Mouse (Mus musculus): Measurements from ENCODE around the gene Col6a6.
"Not testable (repeated sequence)": the region's sequence is repeated elsewhere in the genome, so short reads cannot be mapped to it uniquely, and the experiment has no call there.

The Col6a6 gene

DNA sequence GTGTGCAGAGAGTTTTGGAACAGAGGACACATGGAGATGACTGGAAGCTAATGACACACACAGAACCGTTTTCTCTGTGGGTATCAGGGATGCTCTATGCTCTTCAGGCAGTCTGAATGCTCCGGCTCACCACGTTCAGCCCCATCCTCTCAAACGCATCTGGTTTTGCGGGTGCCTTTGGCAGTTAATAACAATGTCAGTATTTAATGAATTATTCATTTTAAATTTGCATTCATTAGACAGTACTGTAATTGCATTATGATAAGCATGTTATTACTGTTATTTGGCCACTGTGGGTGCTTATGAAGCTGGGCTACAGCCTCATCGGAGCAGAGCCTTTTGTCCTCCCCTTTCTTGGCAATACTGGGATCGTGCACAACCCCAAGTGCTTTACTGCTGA, 146.6 kb downstream of the Col6a6 start:
- no peak for DNase-seq (ENCODE audit: inconsistent age in 2 of 2, low spot score in 1 of 2)

- DNase-seq (ENCODE audit: inconsistent age in 2 of 2, low spot score in 1 of 2), result no peak
Measured at GRCm38 (mm10) chr9:105675941-105676340, 152.0 kb downstream of the Col6a6 start.

GRCm38 (mm10) chr9:105672032-105672431, 155.9 kb downstream of the Col6a6 start:
- peak in 1 of 2 experiments; percentile 59 for DNase-seq (ENCODE audit: inconsistent age in 2 of 2, low spot score in 1 of 2)

DNA sequence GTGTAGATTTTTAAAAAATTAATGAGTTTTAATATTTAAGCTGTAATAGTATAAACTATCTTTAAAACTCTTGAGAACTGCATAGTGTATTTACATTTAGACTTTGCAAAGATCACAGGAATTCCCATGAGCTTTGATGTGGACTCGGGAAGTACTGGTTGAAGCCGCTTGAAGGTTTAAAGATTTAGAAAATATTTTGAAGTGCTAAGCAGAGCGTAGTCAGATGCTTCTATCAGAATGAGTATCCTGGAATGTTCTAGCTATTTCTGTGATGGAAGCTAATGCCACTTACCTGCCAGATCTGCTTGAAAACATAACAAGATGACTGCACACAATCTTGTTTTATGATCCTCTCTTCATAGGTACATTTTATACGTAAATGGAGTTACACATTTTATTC, 157.0 kb downstream of the Col6a6 start:
- DNase-seq (ENCODE audit: inconsistent age in 2 of 2, low spot score in 1 of 2), result no peak

DNA sequence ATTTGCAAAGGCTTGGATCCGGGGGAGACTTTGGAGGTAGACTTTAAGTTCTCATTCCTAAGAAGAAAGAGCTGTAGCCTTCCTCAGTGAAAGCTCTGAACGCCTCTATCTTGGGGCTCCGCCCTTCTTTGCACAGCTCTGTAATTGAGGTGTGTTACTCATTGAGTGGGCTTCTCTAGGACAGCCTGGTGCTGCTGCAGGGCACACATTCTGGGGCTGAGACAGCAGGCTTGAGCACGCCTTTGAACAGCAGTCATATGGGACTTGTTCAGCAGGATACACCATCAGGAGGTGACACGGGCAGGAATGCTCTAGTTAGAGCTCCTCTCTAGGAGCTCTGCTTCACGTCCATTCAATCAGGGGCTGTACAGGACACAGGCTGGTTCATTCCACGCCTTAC, 162.7 kb downstream of the Col6a6 start:
- DNase-seq (ENCODE audit: inconsistent age in 2 of 2, low spot score in 1 of 2), result no peak

DNA sequence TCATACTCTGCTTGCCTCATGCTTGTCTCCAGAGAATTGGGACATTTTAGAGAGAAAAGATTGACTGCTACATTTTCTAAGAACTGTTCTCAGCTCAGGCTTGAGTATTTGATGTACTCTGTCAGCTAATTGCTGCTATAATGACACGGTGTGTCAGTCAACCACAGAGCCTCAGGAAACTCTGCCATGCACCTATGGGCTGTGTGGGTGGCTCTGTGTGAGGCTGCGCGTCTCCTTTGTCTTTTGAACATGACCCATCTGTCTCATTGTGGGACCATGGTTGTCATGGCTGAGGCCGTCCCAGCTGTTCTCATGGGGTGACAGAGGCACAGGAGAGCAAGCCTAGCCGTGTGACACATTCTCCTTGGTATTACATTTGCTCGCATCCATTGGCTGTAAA, 168.1 kb downstream of the Col6a6 start:
- DNase-seq (ENCODE audit: inconsistent age in 2 of 2, low spot score in 1 of 2), result no peak

DNA sequence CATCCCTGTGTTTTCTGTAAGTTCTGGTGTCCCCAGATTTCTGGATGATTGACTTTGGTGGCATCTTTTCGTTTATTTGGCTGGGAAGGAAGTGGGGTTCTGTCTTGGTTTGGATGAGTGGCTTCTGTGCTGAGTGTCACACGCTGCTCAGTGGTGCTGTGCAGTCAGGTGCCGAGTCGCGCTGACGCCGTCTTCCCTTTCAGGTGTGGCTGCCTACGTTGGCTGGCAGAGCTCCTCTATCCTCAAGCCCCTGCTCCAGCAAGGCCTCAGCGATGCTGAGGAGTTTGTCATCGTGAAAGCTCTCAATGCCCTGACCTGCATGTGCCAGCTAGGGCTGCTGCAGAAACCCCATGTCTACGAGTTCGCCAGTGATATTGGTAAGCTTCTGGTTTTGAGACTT, 169.7 kb downstream of the Col6a6 start:
- no peak for DNase-seq (ENCODE audit: inconsistent age in 2 of 2, low spot score in 1 of 2)

DNA sequence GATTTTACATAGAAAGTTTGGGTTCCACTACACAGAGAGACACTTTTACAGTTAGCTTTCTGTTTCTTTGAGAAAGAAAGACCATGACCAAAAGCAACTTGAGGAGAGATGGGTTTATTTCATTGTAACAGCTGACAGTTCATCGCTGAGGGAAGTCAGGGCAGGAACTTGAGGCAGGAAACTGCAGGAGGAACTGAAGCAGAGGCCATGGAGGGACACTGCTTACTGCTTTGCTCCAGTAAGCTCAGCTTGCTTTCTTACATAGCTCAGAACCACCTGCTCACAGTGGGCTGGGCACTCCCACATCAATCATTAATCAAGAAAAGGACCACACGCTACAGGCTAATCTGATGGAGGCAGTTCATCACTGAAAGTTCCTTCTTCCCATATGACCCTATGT, 171.8 kb downstream of the Col6a6 start:
- DNase-seq (ENCODE audit: inconsistent age in 2 of 2, low spot score in 1 of 2), result no peak

DNA sequence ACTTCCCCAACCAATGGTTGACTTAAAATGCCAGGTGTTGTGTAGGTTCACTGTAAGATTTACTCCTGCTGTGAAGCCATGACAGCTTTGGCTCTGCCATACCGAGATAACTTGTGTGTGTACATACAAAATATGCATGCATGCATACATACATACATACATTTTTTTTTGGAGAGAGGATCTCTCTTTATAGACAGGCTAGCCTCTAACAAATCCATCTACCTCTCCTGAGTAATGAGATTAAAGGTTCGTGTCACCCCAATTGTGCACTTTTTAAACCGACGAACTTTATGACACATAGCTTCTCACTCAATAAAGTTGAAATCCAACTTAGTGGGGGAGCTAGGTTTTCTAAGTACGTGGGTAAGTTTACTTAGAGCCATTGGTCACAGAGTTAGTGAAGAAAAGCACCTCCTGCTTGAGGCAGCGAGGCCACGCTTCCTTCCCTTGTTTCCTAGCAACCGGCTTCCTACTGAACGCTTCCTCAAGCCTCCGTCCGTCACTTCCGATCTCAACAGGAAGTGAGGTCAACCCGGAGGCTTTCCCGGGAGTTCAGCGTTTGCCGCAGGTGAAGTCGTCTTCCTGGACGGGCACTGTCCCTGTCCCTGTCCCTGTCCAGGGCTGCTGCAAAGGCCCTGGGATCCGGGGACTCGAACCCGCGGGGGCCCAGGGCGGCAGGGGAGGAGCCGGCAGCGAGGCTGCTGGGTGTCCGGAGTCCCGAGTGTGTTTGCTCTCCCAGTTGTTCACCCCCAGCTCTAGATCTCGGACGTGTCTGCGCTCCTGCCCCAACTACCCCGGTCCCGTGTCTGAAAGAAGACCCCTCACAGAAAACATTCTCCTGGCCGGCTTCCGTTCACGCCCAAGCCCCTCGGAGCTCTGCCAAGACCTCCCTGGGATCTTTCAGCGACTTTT, 185.2 kb downstream of the Col6a6 start, which contains the start of gene Pik3r4:
Pik3r4 (plus strand) TSS at position 519 of the 912 bp plus-strand sequence.
- peak; percentile 88 to 96 for DNase-seq (ENCODE audit: inconsistent age in 2 of 2, low spot score in 1 of 2)

DNA sequence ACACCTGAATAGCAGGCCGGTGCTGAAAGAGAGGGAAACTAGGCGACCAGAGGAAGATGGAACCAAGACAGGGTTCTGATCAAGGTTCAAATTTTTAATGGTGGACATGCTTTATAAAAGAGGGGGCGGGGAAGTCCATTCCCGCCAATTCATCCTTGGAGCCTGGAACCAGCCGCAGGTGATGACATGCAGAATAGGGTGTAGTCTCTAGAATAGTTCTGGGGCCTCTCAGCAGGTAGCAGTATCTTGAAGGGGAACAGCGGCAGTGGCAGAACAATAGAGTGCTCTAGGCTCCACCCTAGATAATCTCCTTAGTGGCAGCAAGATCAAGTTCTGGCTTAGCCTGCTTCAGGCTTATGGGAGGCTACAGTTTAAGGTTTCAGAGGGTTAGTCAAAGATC, 186.6 kb downstream of the Col6a6 start:
- not testable (repeated sequence) for DNase-seq (ENCODE audit: inconsistent age in 2 of 2, low spot score in 1 of 2)
